Mouse (Mus musculus) neural tube, embryonic 14.5 days (tissue): Measurements from ENCODE around the gene Igsf23. TPM values are rescaled to one million over a fixed set of nuclear protein-coding genes. Genes with fewer than 3 reads are reported as not detected.
"Not testable (repeated sequence)": the region's sequence is repeated elsewhere in the genome, so short reads cannot be mapped to it uniquely, and the experiment has no call there.

Source experiments
- ATAC-seq: fragments of 200-750 bp; cut with Nextera tagmentation; 2 replicates; pipeline ENCODE4 v1.8.0; 2017; ENCODE audit warnings: low read depth, mild to moderate bottlenecking, moderate TSS enrichment, moderate library complexity
- H3K27ac ChIP-seq: fragments of 300-500 bp; sonication (generic); 2 replicates; pipeline ENCODE4 v1.5.1; 2014; ENCODE audit warnings: low read depth, mild to moderate bottlenecking, control low read depth, low read length, moderate library complexity, mixed read lengths
- H3K27me3 ChIP-seq: fragments of 300-500 bp; sonication (generic); 2 replicates; pipeline ENCODE4 v1.6.1; 2014; ENCODE audit warnings: low read length; ENCODE audit not compliant: control insufficient read depth, insufficient read depth
- H3K36me3 ChIP-seq: fragments of 300-500 bp; sonication (generic); 2 replicates; pipeline ENCODE4 v1.6.1; 2014; ENCODE audit warnings: low read length, mixed read lengths; ENCODE audit not compliant: control insufficient read depth, insufficient read depth
- H3K4me1 ChIP-seq: fragments of 300-500 bp; sonication (generic); 2 replicates; pipeline ENCODE4 v1.6.1; 2014; ENCODE audit warnings: low read length; ENCODE audit not compliant: control insufficient read depth, insufficient read depth
- H3K4me2 ChIP-seq: fragments of 300-500 bp; sonication (generic); 2 replicates; pipeline ENCODE4 v1.6.1; 2014; ENCODE audit warnings: mild to moderate bottlenecking, low read depth, low read length, control low read depth
- H3K4me3 ChIP-seq: fragments of 300-500 bp; sonication (generic); 2 replicates; pipeline ENCODE4 v1.5.1; 2014; ENCODE audit warnings: low read depth, low read length, control low read depth, mixed read lengths
- H3K9ac ChIP-seq: fragments of 300-500 bp; sonication (generic); replicated peaks from 2 replicates; pipeline ENCODE4 v1.6.1; 2014; ENCODE audit warnings: low read depth, mild to moderate bottlenecking, control low read depth, low read length, mixed read lengths
- H3K9me3 ChIP-seq: fragments of 300-500 bp; sonication (generic); 2 replicates; pipeline ENCODE4 v1.6.1; 2016; ENCODE audit warnings: low read length; ENCODE audit not compliant: control insufficient read depth
- WGBS: fragments of 180-500 bp; shearing (Covaris S2); extraction: QIAGEN DNeasy Blood & Tissue Kit; methylation state at CpG from one replicate; pipeline ENCODE4 v1.1.7; 2014; 5-methylcytosine and 5-hydroxymethylcytosine counted together
- polyA plus RNA-seq: library from polyadenylated mRNA; unstranded; fragments of >200 nt; fragmentation: Nextera tagmentation; extraction: Ambion mirVana; gene quantifications from 2 replicates; pipeline ENCODE4 v1.2.1, GENCODE M21; 2014

Gene Igsf23
- polyA plus RNA-seq, 1 experiment from 2014 or later, result not detected

DNA sequence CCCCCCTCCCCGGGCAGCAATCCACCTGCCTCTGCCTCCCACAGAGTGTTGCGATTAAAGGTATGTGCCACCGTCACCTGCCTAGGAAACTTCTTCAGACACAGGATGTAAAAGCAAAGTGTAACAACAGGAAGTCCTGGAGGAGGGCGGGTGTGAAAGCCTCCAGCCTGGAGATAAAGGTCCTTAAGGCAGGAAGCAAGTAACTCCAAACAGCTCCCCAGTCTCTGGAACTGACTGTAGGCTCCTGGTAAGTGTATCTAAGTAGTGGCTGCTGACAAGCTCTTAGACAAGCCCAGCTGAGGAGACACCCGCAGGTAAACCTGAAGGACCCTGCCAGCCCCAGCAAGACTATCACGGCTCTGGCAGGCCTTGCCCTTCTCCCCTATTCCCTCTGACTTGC lies 10.3 kb downstream of the Igsf23 start:
- no peak overlapping the region for H3K9ac ChIP-seq
- H3K36me3 ChIP-seq, result no peaks in the 10 kb centered on the region
- WGBS, result 53% methylated on average over 5 of the region's 6 CpGs
- H3K9me3 ChIP-seq, result no peaks in the 10 kb centered on the region
- H3K4me3 ChIP-seq, result no peak overlapping the region
- H3K4me1 ChIP-seq, result no peaks in the 10 kb centered on the region
- H3K4me2 ChIP-seq, result no peak overlapping the region
- no peak overlapping the region for H3K27ac ChIP-seq
- ATAC-seq, result no peak
- no peaks in the 10 kb centered on the region for H3K27me3 ChIP-seq

DNA sequence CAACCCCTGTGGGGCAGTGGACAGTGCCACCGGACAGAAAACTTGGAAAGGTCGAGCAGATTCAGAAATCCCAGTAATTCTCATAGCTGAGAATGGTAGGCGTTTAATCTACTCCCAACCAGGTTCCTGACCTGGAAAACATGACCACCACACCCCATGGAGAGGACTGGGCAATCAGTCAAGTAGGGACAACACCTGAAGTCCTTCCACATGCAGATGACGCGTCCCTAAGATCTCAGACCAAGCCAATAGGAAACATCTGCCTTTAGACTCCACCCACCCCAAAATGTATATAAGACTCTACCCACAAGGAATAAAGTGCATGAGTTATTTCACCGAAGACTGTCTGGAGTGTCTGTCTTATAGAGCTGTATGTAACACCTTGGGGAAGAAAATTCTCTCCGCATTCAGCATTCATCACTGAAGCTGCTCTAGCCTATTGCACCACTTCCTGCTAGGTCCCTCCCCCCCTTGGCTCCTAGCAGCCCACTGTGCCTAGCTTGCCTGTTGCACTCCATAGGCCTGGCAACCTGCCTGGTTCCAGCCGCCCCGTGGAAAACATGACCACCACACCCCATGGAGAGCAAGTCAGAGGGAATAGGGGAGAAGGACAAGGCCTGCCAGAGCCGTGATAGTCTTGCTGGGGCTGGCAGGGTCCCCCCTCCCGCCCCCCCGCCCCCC lies 10.9 kb downstream of the Igsf23 start:
- Histone ChIP-seq H3K9me3 (no peaks in the 10 kb centered on the region), H3K4me2 (no peak overlapping the region), H3K27ac (no peak overlapping the region), H3K9ac (no peak overlapping the region), H3K36me3 (no peaks in the 10 kb centered on the region), H3K4me1 (no peaks in the 10 kb centered on the region), H3K27me3 (no peaks in the 10 kb centered on the region), H3K4me3 (no peak overlapping the region)
- no peak for ATAC-seq
- 64% methylated on average over 10 of the region's 12 CpGs for WGBS

DNA sequence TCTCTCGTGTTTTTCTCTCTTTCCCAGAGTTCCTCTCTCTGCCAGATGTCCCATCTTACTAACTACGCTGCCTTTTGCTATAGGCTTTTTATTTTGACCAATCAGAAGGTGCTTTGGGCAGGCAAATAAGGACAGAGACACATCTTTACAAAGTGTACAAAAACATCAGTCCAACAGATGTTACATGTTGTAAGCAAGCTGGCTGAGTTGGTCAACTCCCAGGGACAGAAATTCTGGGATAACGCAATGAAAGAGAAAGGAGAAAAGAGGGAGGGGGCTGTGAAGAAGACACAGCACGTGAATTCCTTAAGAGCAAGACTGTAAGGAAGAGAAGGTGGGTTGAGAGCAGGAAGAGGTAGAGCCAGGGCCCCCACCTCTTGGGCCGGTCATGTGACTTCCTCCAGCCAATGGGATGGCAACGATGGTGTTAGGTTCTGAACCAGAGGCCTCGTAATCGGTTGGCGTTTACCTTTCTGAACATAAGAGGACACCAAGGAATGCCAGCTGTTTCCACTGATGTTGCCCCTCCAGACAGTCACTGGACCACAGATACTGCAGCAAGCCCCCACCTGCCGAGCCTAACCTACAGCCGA lies 13.2 kb downstream of the Igsf23 start:
- no peak for ATAC-seq
- 90% methylated on average over 11 of the region's 11 CpGs for WGBS

DNA sequence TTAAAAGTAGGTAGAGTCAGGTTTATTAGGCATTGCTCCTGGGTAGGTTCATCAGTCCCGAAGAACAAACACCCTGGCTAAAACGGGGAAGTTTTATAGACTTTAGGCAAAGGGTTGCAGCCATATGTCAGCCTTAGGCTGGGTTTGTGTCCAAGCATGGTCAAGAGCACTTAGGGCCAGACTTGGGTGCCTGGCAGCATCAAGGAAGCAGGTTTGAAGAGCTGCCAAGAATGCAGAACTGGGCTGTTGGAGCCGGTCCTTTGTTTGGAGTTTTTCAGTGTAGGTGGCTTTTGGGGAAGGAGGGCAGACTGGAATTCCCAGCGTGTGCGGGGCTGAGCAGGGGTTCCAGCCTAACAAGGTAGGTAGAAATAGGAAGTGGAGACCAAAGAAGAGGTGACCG lies 14.6 kb downstream of the Igsf23 start:
- H3K9ac ChIP-seq, result no peak overlapping the region
- 79% methylated on average over 6 of the region's 6 CpGs for WGBS
- H3K4me1 ChIP-seq, result no peaks in the 10 kb centered on the region
- no peak overlapping the region for H3K4me2 ChIP-seq
- H3K36me3 ChIP-seq, result no peaks in the 10 kb centered on the region
- no peaks in the 10 kb centered on the region for H3K9me3 ChIP-seq
- no peak for ATAC-seq
- no peaks in the 10 kb centered on the region for H3K27me3 ChIP-seq
- no peak overlapping the region for H3K4me3 ChIP-seq
- no peak overlapping the region for H3K27ac ChIP-seq

More for the DNA sequence above, 13.2 kb downstream of the Igsf23 start:
- no peak overlapping the region for H3K4me2 ChIP-seq
- no peaks in the 10 kb centered on the region for H3K9me3 ChIP-seq
- no peak overlapping the region for H3K4me3 ChIP-seq
- H3K36me3 ChIP-seq, result no peaks in the 10 kb centered on the region
- no peak overlapping the region for H3K9ac ChIP-seq
- H3K4me1 ChIP-seq, result no peaks in the 10 kb centered on the region
- H3K27ac ChIP-seq, result no peak overlapping the region
- H3K27me3 ChIP-seq, result no peaks in the 10 kb centered on the region

DNA sequence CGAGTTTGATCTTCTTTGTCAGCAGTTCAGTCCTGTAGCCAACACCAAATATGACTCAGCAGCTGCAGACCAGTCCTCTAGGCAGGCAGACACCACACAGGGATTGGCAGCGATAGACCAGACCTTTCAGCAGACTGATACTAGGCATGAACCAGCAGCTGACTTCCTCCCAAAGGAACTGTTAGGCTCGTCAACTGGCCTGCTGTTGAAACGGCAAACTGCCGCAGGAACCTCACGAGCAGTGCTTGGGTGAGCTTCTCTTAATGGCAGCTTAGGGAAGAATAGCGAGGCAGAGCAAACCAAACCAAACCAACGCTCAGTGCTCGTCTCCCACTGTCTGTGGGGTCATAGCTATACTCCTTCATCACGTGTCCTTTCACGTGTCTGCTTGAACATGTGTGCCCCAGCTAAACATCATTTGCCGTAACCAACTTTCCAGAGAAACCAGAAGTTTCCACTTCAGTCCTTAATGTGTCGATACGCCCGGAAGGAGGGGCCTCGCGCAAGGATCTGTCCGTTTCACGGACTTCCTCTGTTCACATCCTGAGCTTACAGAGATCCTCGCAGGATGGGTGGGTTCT lies 15.3 kb downstream of the Igsf23 start:
- no peak overlapping the region for H3K27ac ChIP-seq
- H3K27me3 ChIP-seq, result no peaks in the 10 kb centered on the region
- no peak for ATAC-seq
- WGBS, result 72% methylated on average over 20 of the region's 20 CpGs
- H3K4me1 ChIP-seq, result no peaks in the 10 kb centered on the region
- H3K4me2 ChIP-seq, result no peak overlapping the region
- H3K4me3 ChIP-seq, result no peak overlapping the region
- no peak overlapping the region for H3K9ac ChIP-seq
- H3K9me3 ChIP-seq, result no peaks in the 10 kb centered on the region
- no peaks in the 10 kb centered on the region for H3K36me3 ChIP-seq

DNA sequence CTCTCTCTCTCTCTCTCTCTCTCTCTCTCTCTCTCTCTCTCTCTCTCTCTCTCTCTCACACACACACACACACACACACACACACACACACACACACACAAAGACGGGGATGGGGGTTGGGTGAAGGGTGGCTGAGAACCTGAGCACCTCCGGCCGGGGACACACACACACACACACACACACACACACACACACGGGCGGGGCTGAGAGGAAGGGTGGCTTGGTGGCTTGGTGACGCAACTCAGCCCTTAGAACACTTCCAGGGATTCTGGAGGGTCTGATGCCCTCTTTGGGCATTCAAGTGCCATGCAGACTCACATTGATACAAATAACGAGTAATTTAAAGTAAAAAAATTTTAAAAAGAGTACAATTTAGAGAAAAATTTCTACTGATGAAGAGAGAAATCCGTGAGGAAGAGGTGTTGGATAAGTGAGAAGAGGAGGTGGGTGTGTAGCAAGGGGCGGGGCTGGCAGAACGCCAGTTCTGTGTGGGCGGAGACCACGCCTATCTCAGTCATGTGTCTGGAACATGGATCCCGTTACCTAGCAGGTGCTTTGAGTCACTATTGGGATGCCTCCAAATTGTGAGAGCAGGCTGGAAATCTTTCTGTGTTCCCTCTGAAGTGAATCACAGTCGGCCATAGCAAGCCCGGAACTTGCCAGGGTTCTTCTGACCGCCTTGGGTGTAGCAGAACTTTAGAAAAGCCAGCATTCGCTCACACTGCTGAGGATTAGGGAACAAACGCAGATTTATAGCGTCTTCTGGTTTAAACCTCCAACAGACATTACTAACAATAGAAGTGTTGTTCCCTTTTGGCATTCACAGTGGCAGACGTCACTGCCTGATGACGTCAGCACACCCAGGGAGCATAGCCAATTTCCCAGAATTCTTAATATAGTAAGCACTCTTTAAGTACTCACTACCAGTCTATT lies 17.4 kb downstream of the Igsf23 start:
- H3K27ac ChIP-seq, result peak overlapping the region; percentile 25
- peak; percentile 80 for ATAC-seq
- H3K4me1 ChIP-seq, result no peaks in the 10 kb centered on the region
- no peak overlapping the region for H3K9ac ChIP-seq
- no peaks in the 10 kb centered on the region for H3K9me3 ChIP-seq
- H3K4me3 ChIP-seq, result peak overlapping the region; percentile 7; the same call in 1 of the 2 replicates
- 27% methylated on average over 21 of the region's 21 CpGs for WGBS
- no peaks in the 10 kb centered on the region for H3K27me3 ChIP-seq
- H3K4me2 ChIP-seq, result peak overlapping the region; percentile 46
- no peaks in the 10 kb centered on the region for H3K36me3 ChIP-seq

DNA sequence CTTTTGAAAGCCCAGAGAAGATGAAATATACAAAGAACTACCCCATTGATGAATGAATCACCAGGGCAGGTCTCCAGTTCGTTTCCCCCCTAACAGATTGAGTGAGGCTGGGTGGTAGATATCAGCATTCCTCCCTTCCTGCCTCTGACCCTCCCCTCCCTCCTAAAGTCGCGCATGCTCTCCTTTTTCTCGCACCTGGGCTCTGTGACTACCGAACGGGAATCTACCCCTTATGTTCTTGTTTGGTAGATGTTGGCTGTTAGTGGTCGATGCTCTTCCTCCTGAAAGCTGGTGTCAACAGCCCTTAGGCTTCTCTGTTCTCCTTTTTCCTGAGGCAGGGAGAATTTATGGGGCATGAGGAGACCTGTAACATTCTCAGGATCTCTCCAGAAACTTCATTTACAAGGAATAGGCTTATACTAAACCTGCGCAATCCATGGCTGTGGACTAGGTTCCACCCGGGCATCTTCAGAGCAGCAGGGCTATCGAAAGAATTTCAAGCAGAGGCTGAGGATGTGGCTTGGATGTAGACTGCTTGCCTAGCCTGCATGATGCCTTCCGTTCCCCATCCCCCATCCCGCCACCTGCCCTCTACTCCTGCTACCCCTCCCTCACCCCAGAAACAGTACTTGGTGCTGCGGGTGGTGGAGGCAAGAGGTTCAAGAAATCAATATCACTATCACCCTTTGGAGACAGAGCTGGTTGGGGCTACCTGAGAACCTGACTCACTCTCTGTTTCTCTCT lies 18.3 kb downstream of the Igsf23 start:
- H3K9ac ChIP-seq, result no peak overlapping the region; the same call in 1 of the 2 replicates
- no peaks in the 10 kb centered on the region for H3K9me3 ChIP-seq
- peak overlapping the region; percentile 16; the same call in 1 of the 2 replicates for H3K4me2 ChIP-seq
- H3K27ac ChIP-seq, result no peak overlapping the region
- H3K36me3 ChIP-seq, result no peaks in the 10 kb centered on the region
- peak; percentile 33 for ATAC-seq
- 20% methylated on average over 13 of the region's 13 CpGs for WGBS
- H3K4me3 ChIP-seq, result no peak overlapping the region
- H3K4me1 ChIP-seq, result no peaks in the 10 kb centered on the region
- no peaks in the 10 kb centered on the region for H3K27me3 ChIP-seq

DNA sequence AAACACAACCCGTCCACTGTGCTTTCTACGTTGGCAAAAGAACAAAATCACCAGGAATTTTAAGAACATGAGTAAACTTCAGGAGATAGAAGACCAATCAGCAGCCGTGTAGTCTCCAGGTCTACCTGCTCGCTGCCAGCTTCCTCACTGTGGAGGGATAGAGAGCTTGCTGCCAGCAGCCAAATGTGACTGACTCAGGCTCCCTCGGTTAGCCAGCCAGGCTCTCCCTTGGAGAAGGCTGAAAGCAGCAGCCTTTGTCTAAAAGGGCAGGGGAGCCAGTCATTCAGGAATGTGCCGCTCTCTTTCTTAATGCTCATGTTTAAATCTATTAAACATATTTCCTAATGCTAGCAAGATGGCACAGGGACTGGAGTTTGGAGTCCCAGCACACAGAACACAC lies 20.1 kb downstream of the Igsf23 start:
- not testable (repeated sequence) for H3K27ac ChIP-seq, H3K36me3 ChIP-seq, H3K4me3 ChIP-seq, H3K4me2 ChIP-seq, H3K27me3 ChIP-seq, H3K9ac ChIP-seq, H3K9me3 ChIP-seq, H3K4me1 ChIP-seq, ATAC-seq
- WGBS, result 90% methylated on average over 6 of the region's 6 CpGs
